Mouse (Mus musculus) G1E (cell line): ENCODE data around the gene Stk38l.
A peak's percentile ranks its signal among the peaks of the same experiment; 100 is the strongest.

Experiments used
- CTCF ChIP-seq: IDR thresholded peaks from 2 replicates; pipeline ENCODE4 v1.5.1; 2012; ENCODE audit warnings: low read depth, low read length, inconsistent platforms, mixed read lengths
- GATA1 ChIP-seq: IDR thresholded peaks from 2 replicates; pipeline ENCODE4 v1.6.1; 2012; ENCODE audit warnings: borderline replicate concordance, low read length, inconsistent platforms, mixed read lengths
- GATA2 ChIP-seq: IDR thresholded peaks from 2 replicates; pipeline ENCODE4 v1.6.1; 2012; ENCODE audit warnings: low read depth, low read length, inconsistent platforms, borderline replicate concordance
- POLR2AphosphoS5 ChIP-seq: IDR thresholded peaks from 2 replicates; pipeline ENCODE4 v1.6.1; 2012; ENCODE audit warnings: low read depth, low read length, inconsistent platforms; ENCODE audit not compliant: insufficient replicate concordance
- TAL1 ChIP-seq: conservative IDR thresholded peaks from 2 replicates; pipeline ENCODE4 v1.6.1; 2012; ENCODE audit warnings: low read depth, low read length, inconsistent platforms, mixed read lengths

DNA sequence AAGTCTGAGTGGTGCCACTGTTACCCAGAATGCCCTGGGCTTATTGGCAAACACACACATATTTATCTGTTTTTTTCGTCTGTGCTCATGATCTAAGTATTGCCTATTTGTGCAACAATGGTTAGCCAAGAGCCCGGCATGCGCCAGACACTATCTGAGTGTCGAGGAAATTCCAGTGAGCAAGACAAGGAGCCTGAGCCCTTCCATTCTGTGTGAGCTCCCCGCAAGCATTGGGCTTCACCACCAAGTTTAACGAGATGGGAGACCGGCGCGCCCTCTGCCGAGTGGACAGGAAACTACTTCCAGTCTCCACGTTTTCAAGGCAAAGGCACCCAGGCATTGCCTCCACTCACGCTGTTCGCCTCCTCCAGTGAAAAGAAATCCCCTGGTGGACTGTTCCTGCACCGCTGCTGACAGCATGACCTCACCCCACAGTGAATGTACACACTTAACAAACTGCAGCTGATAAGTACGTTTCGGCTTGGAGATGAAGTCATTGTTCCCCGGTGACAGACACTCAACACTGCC, 39.0 kb upstream of the Stk38l start:
- TF ChIP-seq TAL1 (no peak), CTCF (0 out of 2 replicates have a peak, but pooled peaks have one; percentile 12), POLR2AphosphoS5 (no peak), GATA1 (no peak), GATA2 (no peak)
